Mouse (Mus musculus) layer of hippocampus, adult 18-20 months (tissue): ENCODE data around the gene Samd15. TPM values are rescaled to one million over a fixed set of nuclear protein-coding genes. Genes with fewer than 3 reads are reported as not detected.

Experiments
- DNase-seq, 2 experiments: peaks; one replicate each; pipeline ENCODE4 v3.0.0; 2022; ENCODE audit warnings: low spot score in 2 of 2
- total RNA-seq, 2 experiments: library from RNA; stranded (reverse); gene quantifications; 2 replicates each; pipeline ENCODE4 v1.2.3; 2021

Samd15 gene
- total RNA-seq, 2 experiments from 2014 or later = 3.2 to 3.4 TPM

GRCm38 (mm10) chr12:87229633-87230032 is 30.1 kb downstream of the Samd15 start:
- no peak for DNase-seq

- DNase-seq = no peak
Observed at GRCm38 (mm10) chr12:87230379-87230895, 30.9 kb downstream of the Samd15 start.

- DNase-seq = no peak
Observed at GRCm38 (mm10) chr12:87236882-87237483, 37.5 kb downstream of the Samd15 start.

- peak in 1 of 2 experiments; percentile 15 for DNase-seq
Observed at GRCm38 (mm10) chr12:87238632-87239031, 39.1 kb downstream of the Samd15 start, which contains the start of gene Noxred1. Gene Noxred1 (minus strand): TSS chr12:87238732.

- no peak for DNase-seq
Observed at GRCm38 (mm10) chr12:87250161-87250560, 50.6 kb downstream of the Samd15 start.

- no peak for DNase-seq
Observed at GRCm38 (mm10) chr12:87253878-87254277, 54.4 kb downstream of the Samd15 start.

- no peak for DNase-seq
Observed at GRCm38 (mm10) chr12:87256629-87257028, 57.1 kb downstream of the Samd15 start.

- no peak for DNase-seq
Observed at GRCm38 (mm10) chr12:87260562-87260961, 61.0 kb downstream of the Samd15 start.

Other genes with a start within 250 kb of the Samd15 start
- gene Zdhhc22, start 209.3 kb upstream of the Samd15 start, total RNA-seq = 1 to 10 TPM; 7.9 TPM
- 10 to 100 TPM; 34.9 to 35.3 TPM for gene Tmem63c, start 178.4 kb upstream of the Samd15 start, total RNA-seq
- 1 to 10 TPM; 2.5 to 3.0 TPM for gene Ngb, start 97.2 kb upstream of the Samd15 start, total RNA-seq
- 10 to 100 TPM; 47.1 to 50.3 TPM for gene Gstz1, start 52.6 kb upstream of the Samd15 start, total RNA-seq
- gene Pomt2, start 51.8 kb upstream of the Samd15 start, total RNA-seq = 10 to 100 TPM; 15.2 to 16.7 TPM
- 10 to 100 TPM; 28.6 to 29.4 TPM for gene Tmed8, start 731 bp downstream of the Samd15 start, total RNA-seq
- gene Noxred1, start 39.0 kb downstream of the Samd15 start, total RNA-seq = 1 to 10 TPM; 2.2 to 2.5 TPM
- 10 to 100 TPM; 51.8 to 52.9 TPM for gene Vipas39, start 66.5 kb downstream of the Samd15 start, total RNA-seq
- gene Ahsa1, start 66.8 kb downstream of the Samd15 start, total RNA-seq = 100 to 1,000 TPM; 192 to 196 TPM
- gene Ism2, start 100.0 kb downstream of the Samd15 start, total RNA-seq = under 1 TPM in 1 of 2 experiments, not detected in 1; 0.20 TPM
- 10 to 100 TPM; 24.6 to 40.9 TPM for gene Sptlc2, start 188.6 kb downstream of the Samd15 start, total RNA-seq
- gene Slirp, start 244.2 kb downstream of the Samd15 start, total RNA-seq = 10 to 100 TPM; 94.4 to 97.2 TPM
- gene Alkbh1, start 244.3 kb downstream of the Samd15 start, total RNA-seq = 10 to 100 TPM; 19.4 to 21.0 TPM